Mouse (Mus musculus) kidney, postnatal 0 days (tissue): ENCODE data around the gene Tcl1b2. TPM values are rescaled to one million over a fixed set of nuclear protein-coding genes. Genes with fewer than 3 reads are reported as not detected.

Experiments used
- ATAC-seq: fragments of 200-750 bp; cut with Nextera tagmentation; replicated peaks from 2 replicates; pipeline ENCODE4 v1.8.0; 2017; ENCODE audit warnings: low read depth, moderate number of reproducible peaks, moderate TSS enrichment, moderate library complexity; ENCODE audit not compliant: low FRiP score
- DNase-seq: peaks from one replicate; pipeline ENCODE4 v3.0.0-alpha.2; 2016; ENCODE audit warnings: low spot score
- H3K27ac ChIP-seq: fragments of 300-500 bp; sonication (generic); 2 replicates; pipeline ENCODE4 v1.5.1; 2014; ENCODE audit warnings: mild to moderate bottlenecking
- H3K27me3 ChIP-seq: fragments of 300-500 bp; sonication (generic); 2 replicates; pipeline ENCODE4 v1.6.1; 2014; ENCODE audit warnings: low read length, mixed read lengths; ENCODE audit not compliant: insufficient read depth
- H3K36me3 ChIP-seq: fragments of 300-500 bp; sonication (generic); 2 replicates; pipeline ENCODE4 v1.6.1; 2014; ENCODE audit warnings: low read length, mixed read lengths; ENCODE audit not compliant: insufficient read depth
- H3K4me1 ChIP-seq: fragments of 300-500 bp; sonication (generic); replicated peaks from 2 replicates; pipeline ENCODE4 v1.6.1; 2014; ENCODE audit warnings: antibody characterized with exemption, low read length, mixed read lengths; ENCODE audit not compliant: insufficient read depth
- H3K4me2 ChIP-seq: fragments of 300-500 bp; sonication (generic); 2 replicates; pipeline ENCODE4 v1.6.1; 2014; ENCODE audit warnings: mild to moderate bottlenecking, low read length, moderate library complexity, mixed read lengths
- H3K4me3 ChIP-seq: fragments of 300-500 bp; sonication (generic); replicated peaks from 2 replicates; pipeline ENCODE4 v1.5.1; 2014; ENCODE audit warnings: low read depth, low read length
- H3K9ac ChIP-seq: fragments of 300-500 bp; sonication (generic); 2 replicates; pipeline ENCODE4 v1.6.1; 2014; ENCODE audit warnings: low read depth, low read length
- H3K9me3 ChIP-seq: fragments of 300-500 bp; sonication (generic); replicated peaks from 2 replicates; pipeline ENCODE4 v1.6.1; 2016; ENCODE audit warnings: low read length, inconsistent platforms, mixed read lengths
- CTCF ChIP-seq: IDR thresholded peaks from 2 replicates; pipeline ENCODE4 v1.5.1; 2016; ENCODE audit warnings: antibody characterized with exemption, low read depth, mild to moderate bottlenecking, moderate library complexity
- WGBS: fragments of 180-500 bp; shearing (Covaris S2); extraction: QIAGEN DNeasy Blood & Tissue Kit; methylation state at CpG from one replicate; pipeline ENCODE4 v1.1.7; 2014; 5-methylcytosine and 5-hydroxymethylcytosine counted together
- polyA plus RNA-seq: library from polyadenylated mRNA; unstranded; fragments of >200 nt; fragmentation: Nextera tagmentation; extraction: Ambion mirVana; gene quantifications from 2 replicates; pipeline ENCODE4 v1.2.1, GENCODE M21; 2015

The Tcl1b2 gene
- polyA plus RNA-seq, result not detected in 2 replicates

- Histone ChIP-seq H3K9ac (no peak within 1 kb of the TSS), H3K36me3 (no peaks in the 10 kb centered on the region), H3K9me3 (no peaks in the 10 kb centered on the region), H3K27me3 (no peaks in the 10 kb centered on the region), H3K27ac (no peak within 1 kb of the TSS), H3K4me1 (no peaks in the 10 kb centered on the region), H3K4me2 (no peak within 1 kb of the TSS), H3K4me3 (no peak within 1 kb of the TSS)
- ATAC-seq (no peak), DNase-seq (no peak)
- WGBS, result 66% methylated on average over 3 of the region's 3 CpGs
- no peak for TF ChIP-seq CTCF
These were observed at the start of gene Tcl1b2 for GRCm38 (mm10) chr12:105145714-105146113. Gene Tcl1b2 (plus strand): TSS chr12:105146014.

- WGBS, result 42% methylated on average over 9 of the region's 9 CpGs
- no peak for ATAC-seq
- H3K4me1 ChIP-seq, result no peaks in the 10 kb centered on the region
- no peak for TF ChIP-seq CTCF
- H3K4me2 ChIP-seq, result no peak overlapping the region
- no peak overlapping the region for H3K9ac ChIP-seq
- H3K27ac ChIP-seq, result no peak overlapping the region
- H3K36me3 ChIP-seq, result no peaks in the 10 kb centered on the region
- no peak overlapping the region for H3K4me3 ChIP-seq
- H3K9me3 ChIP-seq, result no peaks in the 10 kb centered on the region
- H3K27me3 ChIP-seq, result no peaks in the 10 kb centered on the region
- DNase-seq, result peak; percentile 6
These were observed 46.3 kb upstream of the Tcl1b2 start for GRCm38 (mm10) chr12:105099466-105100044.

DNA sequence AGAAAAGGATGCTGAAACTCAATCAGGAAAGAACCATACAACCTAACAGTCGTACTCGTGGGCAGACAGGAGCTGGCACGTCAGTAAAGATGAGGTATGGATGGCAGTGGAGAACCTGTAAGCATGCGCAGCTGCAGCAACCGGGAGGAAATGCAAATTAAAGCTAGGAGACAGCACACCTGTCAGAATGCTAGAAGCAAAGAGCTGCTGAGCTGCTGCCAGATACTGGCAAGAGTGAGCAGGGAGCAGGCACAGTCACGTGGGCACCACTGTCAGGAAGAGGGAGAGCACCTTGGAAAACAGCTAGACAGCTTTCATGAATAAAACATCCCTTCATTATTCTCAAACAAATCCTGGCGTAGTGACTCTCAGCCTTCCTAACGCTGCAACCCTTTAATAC, 42.9 kb upstream of the Tcl1b2 start:
- DNase-seq (no peak), ATAC-seq (no peak)
- TF ChIP-seq CTCF, result no peak
- no peaks in the 10 kb centered on the region for H3K4me1 ChIP-seq
- H3K36me3 ChIP-seq, result no peaks in the 10 kb centered on the region
- 60% methylated on average over 8 of the region's 8 CpGs for WGBS
- H3K27me3 ChIP-seq, result no peaks in the 10 kb centered on the region
- H3K9me3 ChIP-seq, result no peaks in the 10 kb centered on the region
- no peak overlapping the region for H3K27ac ChIP-seq
- no peak overlapping the region for H3K9ac ChIP-seq
- no peak overlapping the region for H3K4me2 ChIP-seq
- no peak overlapping the region for H3K4me3 ChIP-seq

GRCm38 (mm10) chr12:105104036-105104435, 41.8 kb upstream of the Tcl1b2 start:
- Histone ChIP-seq H3K4me2 (no peak overlapping the region), H3K9me3 (no peaks in the 10 kb centered on the region), H3K36me3 (no peaks in the 10 kb centered on the region), H3K4me3 (no peak overlapping the region), H3K27ac (no peak overlapping the region), H3K9ac (no peak overlapping the region), H3K27me3 (no peaks in the 10 kb centered on the region), H3K4me1 (no peaks in the 10 kb centered on the region)
- peak; percentile 88 for DNase-seq
- peak; percentile 90 for TF ChIP-seq CTCF
- WGBS, result 8% methylated on average over 4 of the region's 4 CpGs
- ATAC-seq, result no peak

DNA sequence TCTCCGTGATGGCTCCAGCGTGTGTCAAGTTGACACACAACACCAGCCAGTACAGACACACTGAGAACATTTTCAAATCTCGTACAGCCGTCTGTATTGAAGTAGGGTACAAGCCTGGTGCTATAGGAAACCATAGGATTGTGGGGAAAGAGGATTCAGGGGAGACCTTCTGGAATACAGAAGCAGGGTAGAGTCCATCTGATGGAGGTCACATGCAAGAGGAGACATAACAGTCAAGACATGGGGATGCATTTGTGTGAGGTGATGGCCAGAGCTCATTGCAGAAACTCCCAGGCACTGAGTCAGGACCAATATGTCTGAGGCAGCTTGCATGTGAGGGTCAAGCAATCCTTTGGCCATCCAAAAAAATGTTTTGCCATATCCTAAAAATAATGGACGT, 40.5 kb upstream of the Tcl1b2 start:
- H3K27ac ChIP-seq, result no peak overlapping the region
- H3K4me2 ChIP-seq, result no peak overlapping the region
- no peak overlapping the region for H3K4me3 ChIP-seq
- no peak overlapping the region for H3K9ac ChIP-seq
- H3K36me3 ChIP-seq, result no peaks in the 10 kb centered on the region
- no peaks in the 10 kb centered on the region for H3K9me3 ChIP-seq
- ATAC-seq, result no peak
- H3K27me3 ChIP-seq, result no peaks in the 10 kb centered on the region
- no peak for TF ChIP-seq CTCF
- H3K4me1 ChIP-seq, result no peaks in the 10 kb centered on the region
- no peak for DNase-seq
- WGBS, result 79% methylated on average over 5 of the region's 5 CpGs

- no peak overlapping the region for H3K9ac ChIP-seq
- no peaks in the 10 kb centered on the region for H3K27me3 ChIP-seq
- H3K9me3 ChIP-seq, result no peaks in the 10 kb centered on the region
- TF ChIP-seq CTCF, result no peak
- no peak overlapping the region for H3K4me2 ChIP-seq
- H3K4me3 ChIP-seq, result no peak overlapping the region
- DNase-seq (no peak), ATAC-seq (no peak)
- no peaks in the 10 kb centered on the region for H3K4me1 ChIP-seq
- WGBS, result 97% methylated on average over 4 of the region's 4 CpGs
- H3K36me3 ChIP-seq, result no peaks in the 10 kb centered on the region
- no peak overlapping the region for H3K27ac ChIP-seq
These were observed 37.0 kb upstream of the Tcl1b2 start for GRCm38 (mm10) chr12:105108856-105109255.

GRCm38 (mm10) chr12:105109406-105109805, 36.4 kb upstream of the Tcl1b2 start:
- no peak for TF ChIP-seq CTCF
- Histone ChIP-seq H3K27me3 (no peaks in the 10 kb centered on the region), H3K4me2 (no peak overlapping the region), H3K36me3 (no peaks in the 10 kb centered on the region), H3K4me1 (no peaks in the 10 kb centered on the region), H3K4me3 (no peak overlapping the region), H3K9ac (no peak overlapping the region), H3K27ac (no peak overlapping the region), H3K9me3 (no peaks in the 10 kb centered on the region)
- peak; percentile 10 for DNase-seq
- no peak for ATAC-seq
- 33% methylated on average over 3 of the region's 3 CpGs for WGBS
